Mouse (Mus musculus) embryonic facial prominence, embryonic 13.5 days (tissue): ENCODE data around the gene Wsb1. TPM values are rescaled to one million over a fixed set of nuclear protein-coding genes. Genes with fewer than 3 reads are reported as not detected.

Experiments used
- ATAC-seq: fragments of 200-750 bp; cut with Nextera tagmentation; 2 replicates; pipeline ENCODE4 v1.8.0; 2017; ENCODE audit warnings: low read depth; ENCODE audit not compliant: insufficient number of reproducible peaks, insufficient read depth, low FRiP score, low TSS enrichment
- H3K27ac ChIP-seq: fragments of 300-500 bp; sonication (generic); 2 replicates; pipeline ENCODE4 v1.5.1; 2015; ENCODE audit warnings: moderate library complexity, mild to moderate bottlenecking, inconsistent platforms
- H3K27me3 ChIP-seq: fragments of 300-500 bp; sonication (generic); 2 replicates; pipeline ENCODE4 v1.6.1; 2015; ENCODE audit warnings: mild to moderate bottlenecking, inconsistent platforms
- H3K36me3 ChIP-seq: fragments of 300-500 bp; sonication (generic); 2 replicates; pipeline ENCODE4 v1.6.1; 2015; ENCODE audit warnings: mild to moderate bottlenecking, inconsistent platforms
- H3K4me1 ChIP-seq: fragments of 300-500 bp; sonication (generic); 2 replicates; pipeline ENCODE4 v1.6.1; 2015; ENCODE audit warnings: inconsistent platforms
- H3K4me2 ChIP-seq: fragments of 300-500 bp; sonication (generic); 2 replicates; pipeline ENCODE4 v1.6.1; 2015; ENCODE audit warnings: moderate library complexity, mild to moderate bottlenecking, inconsistent platforms
- H3K4me3 ChIP-seq: fragments of 300-500 bp; sonication (generic); 2 replicates; pipeline ENCODE4 v1.5.1; 2015; ENCODE audit warnings: mild to moderate bottlenecking, inconsistent platforms
- H3K9ac ChIP-seq: fragments of 300-500 bp; sonication (generic); 2 replicates; pipeline ENCODE4 v1.6.1; 2015; ENCODE audit warnings: mild to moderate bottlenecking, inconsistent platforms
- H3K9me3 ChIP-seq: fragments of 300-500 bp; sonication (generic); 2 replicates; pipeline ENCODE4 v1.6.1; 2016; ENCODE audit warnings: inconsistent platforms
- WGBS: fragments of 180-500 bp; shearing (Covaris S2); methylation state at CpG from one replicate; pipeline ENCODE4 v1.1.7; 2015; ENCODE audit warnings: mixed read lengths; 5-methylcytosine and 5-hydroxymethylcytosine counted together
- polyA plus RNA-seq: library from polyadenylated mRNA; unstranded; fragments of >200 nt; fragmentation: Nextera tagmentation; extraction: Ambion mirVana; gene quantifications from 2 replicates; pipeline ENCODE4 v1.2.1, GENCODE M21; 2015

Wsb1 gene
- polyA plus RNA-seq, 1 experiment from 2014 or later: 339 TPM

DNA sequence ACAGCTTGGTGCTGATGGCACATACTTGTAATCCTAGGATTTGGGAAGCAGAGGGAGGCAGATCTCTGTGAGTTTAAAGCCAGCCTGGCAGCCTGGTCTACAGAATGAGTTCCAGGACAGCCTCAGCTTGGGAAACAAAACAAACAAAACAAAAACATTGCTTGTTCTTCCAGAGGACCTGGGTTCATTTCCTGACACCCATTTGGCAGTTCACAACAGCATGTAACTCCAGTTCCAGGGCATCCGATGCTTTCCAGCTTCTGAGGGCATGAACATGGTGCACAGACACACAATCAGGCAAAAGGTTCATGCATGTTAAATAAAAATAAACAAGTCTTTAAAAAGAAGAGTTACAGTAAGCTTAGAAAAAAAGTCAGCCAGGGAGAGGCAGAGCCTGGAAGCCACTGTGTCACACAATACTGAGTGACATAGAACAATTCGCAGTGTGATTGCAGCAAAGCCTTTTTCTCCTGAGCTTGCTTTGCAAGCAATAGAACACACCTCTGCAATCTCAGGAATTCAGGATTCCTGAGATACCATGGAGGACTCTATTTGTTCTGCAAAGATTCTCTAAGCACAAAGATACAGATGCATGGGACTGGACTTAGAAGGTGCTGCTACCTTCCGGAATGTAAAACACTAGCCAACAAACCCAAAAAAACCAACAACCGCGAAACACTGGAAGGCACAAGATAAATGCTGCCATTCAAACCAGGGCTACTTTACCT is 34.6 kb upstream of the Wsb1 start:
- H3K4me3 ChIP-seq: no peak overlapping the region
- H3K36me3 ChIP-seq: no peaks in the 10 kb centered on the region
- H3K27ac ChIP-seq: no peak overlapping the region; the same call in 1 of the 2 replicates
- 80% methylated on average over 5 of the region's 5 CpGs for WGBS
- H3K9me3 ChIP-seq: peaks cover 2% of the 10 kb centered on the region; the same call in 1 of the 2 replicates
- H3K4me2 ChIP-seq: no peak overlapping the region
- no peak for ATAC-seq
- H3K9ac ChIP-seq: no peak overlapping the region
- H3K27me3 ChIP-seq: no peaks in the 10 kb centered on the region
- peaks cover 3% of the 10 kb centered on the region; the same call in 1 of the 2 replicates for H3K4me1 ChIP-seq

DNA sequence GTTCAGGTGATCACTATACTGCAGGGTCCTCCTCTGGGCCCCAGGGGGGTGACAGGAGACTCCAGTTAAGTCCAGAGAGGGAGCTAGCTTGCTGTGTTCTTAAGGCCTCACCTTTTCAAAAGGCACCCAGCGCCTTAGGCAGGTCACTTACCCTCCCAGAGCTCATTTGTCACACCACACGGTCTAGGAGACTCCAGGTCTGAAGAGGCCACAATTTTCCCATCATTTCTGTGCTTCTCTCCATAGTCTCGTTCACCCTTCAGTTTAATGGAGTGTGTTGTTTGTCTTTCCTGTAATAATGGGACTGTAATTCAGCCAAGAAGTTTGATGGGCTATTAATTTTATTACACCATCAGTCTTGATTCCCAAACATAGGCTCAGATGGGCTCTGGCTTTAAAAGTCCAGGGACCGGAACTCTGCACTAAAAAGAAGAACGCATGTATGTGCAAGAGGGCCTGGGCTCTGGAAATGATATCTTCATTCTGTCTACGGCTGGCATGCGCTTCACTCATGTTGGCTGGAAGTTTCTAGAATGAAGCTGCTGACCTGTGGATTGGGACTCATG is 33.9 kb upstream of the Wsb1 start:
- H3K9ac ChIP-seq: no peak overlapping the region
- no peak overlapping the region for H3K4me2 ChIP-seq
- no peaks in the 10 kb centered on the region for H3K36me3 ChIP-seq
- H3K27ac ChIP-seq: no peak overlapping the region; the same call in 1 of the 2 replicates
- no peak for ATAC-seq
- 76% methylated on average over 7 of the region's 7 CpGs for WGBS
- H3K27me3 ChIP-seq: no peaks in the 10 kb centered on the region
- no peak overlapping the region for H3K4me3 ChIP-seq
- H3K9me3 ChIP-seq: peaks cover 6% of the 10 kb centered on the region; the same call in 1 of the 2 replicates
- H3K4me1 ChIP-seq: peaks cover 3% of the 10 kb centered on the region; the same call in 1 of the 2 replicates

DNA sequence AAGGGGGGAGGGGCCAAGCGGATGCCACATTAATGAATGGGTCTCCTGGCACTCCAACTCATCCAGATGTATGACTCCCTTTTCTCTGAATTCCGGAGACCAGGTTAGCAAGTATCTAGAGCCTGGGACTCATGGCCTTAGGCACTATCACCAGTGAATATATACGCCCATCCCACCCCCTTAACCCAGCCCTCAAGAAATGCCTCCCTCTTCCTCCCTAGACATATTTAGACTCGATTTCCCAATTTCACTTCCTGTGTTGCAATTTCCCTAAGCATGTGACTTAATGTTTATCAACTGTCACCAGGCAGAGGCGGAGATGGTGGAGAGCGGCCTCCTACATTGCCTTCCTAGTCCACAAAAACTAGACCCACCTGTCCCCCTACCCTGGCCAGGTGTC is 33.0 kb upstream of the Wsb1 start:
- peaks cover 6% of the 10 kb centered on the region; the same call in 1 of the 2 replicates for H3K9me3 ChIP-seq
- 68% methylated on average over 6 of the region's 6 CpGs for WGBS

DNA sequence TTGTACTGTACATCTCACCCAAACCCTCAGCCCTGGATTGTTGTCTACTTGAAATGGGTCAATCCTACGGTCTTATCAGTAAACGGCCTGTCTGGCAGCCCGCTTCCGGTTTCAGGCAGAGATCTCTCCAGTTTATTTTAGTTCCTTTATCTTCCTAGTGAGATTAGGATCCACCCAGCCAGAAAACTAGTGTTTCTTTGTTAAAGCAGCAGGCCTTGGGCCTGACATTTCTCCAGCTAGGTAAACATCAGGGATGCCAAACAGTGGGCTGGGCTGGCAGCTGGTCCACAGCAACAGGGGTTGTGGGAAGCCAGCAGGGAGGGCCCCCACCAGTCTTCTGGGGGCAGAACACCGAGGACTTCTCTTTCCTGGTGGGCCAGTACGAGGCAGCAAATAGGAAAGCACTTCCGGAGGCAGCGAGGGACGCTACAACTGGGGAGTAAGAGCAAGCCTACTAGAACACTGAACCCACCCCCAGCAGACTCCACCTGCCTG is 31.9 kb upstream of the Wsb1 start:
- no peak for ATAC-seq
- Histone ChIP-seq H3K36me3 (no peaks in the 10 kb centered on the region), H3K9me3 (peaks cover 6% of the 10 kb centered on the region; the same call in 1 of the 2 replicates), H3K9ac (0 out of 2 replicates have a peak overlapping the region, but pooled peaks have one; percentile 40), H3K4me3 (no peak overlapping the region), H3K4me2 (no peak overlapping the region), H3K27ac (no peak overlapping the region), H3K27me3 (no peaks in the 10 kb centered on the region), H3K4me1 (peaks cover 8% of the 10 kb centered on the region)
- WGBS: 80% methylated on average over 9 of the region's 9 CpGs

More for the DNA sequence above, 33.0 kb upstream of the Wsb1 start:
- Histone ChIP-seq H3K27me3 (no peaks in the 10 kb centered on the region), H3K36me3 (no peaks in the 10 kb centered on the region), H3K4me3 (no peak overlapping the region), H3K4me1 (peaks cover 3% of the 10 kb centered on the region; the same call in 1 of the 2 replicates), H3K27ac (no peak overlapping the region), H3K9ac (no peak overlapping the region), H3K4me2 (no peak overlapping the region)
- no peak for ATAC-seq

DNA sequence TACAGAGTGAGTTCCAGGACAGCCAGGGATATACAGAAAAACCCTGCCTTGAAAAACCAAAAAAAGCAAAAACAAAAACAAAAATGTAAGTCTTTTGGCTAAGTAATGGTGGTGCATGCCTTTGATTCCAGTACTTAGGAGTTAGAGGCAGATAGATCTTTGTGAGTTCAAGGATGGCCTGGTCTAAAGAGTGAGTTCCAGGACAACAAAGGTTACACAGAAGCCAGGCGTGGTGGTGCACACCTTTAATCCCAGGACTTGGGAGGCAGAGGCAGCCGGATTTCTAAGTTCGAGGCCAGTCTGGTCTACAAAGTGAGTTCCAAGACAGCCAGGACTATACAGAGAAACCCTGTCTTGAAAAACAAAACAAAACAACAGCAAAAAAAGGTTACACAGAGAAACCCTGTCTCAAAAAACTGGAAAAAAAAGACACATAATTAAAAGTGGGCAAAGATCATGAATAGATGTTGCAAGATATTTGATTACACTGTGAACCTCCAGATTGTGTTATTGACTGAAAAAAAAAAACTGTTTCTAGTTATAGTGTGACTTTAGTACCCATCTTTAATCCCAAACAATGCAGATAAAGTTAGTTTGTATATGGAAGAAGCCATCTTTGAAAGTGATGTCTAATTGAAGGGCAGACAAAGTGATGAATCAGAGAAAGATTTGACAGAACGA is 29.0 kb upstream of the Wsb1 start:
- H3K4me2 ChIP-seq: no peak overlapping the region
- no peaks in the 10 kb centered on the region for H3K27me3 ChIP-seq
- no peak overlapping the region for H3K4me3 ChIP-seq
- no peak overlapping the region for H3K27ac ChIP-seq
- H3K36me3 ChIP-seq: no peaks in the 10 kb centered on the region
- WGBS: 92% methylated on average over 4 of the region's 4 CpGs
- H3K9me3 ChIP-seq: peaks cover 6% of the 10 kb centered on the region; the same call in 1 of the 2 replicates
- no peak for ATAC-seq
- no peak overlapping the region for H3K9ac ChIP-seq
- H3K4me1 ChIP-seq: peaks cover 17% of the 10 kb centered on the region

DNA sequence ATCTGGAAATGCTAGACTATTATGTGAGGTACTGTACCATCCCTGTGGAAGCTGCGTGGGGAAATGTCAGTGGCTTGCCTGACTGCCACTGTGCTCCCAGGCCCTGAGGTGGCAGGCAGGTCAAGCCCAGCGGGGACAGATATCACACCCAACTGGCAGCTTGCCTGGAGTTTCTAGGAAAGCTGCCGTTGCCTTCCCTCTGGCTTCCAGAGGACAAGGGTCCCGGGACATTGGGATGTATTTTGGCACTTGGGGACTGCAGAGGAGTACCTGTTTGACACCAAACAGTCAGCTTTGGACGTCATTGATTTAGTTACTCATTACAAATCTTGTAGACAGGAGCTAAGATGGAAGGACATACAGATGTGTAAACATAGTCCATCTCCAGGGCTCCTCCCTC is 26.9 kb upstream of the Wsb1 start:
- Histone ChIP-seq H3K27me3 (no peaks in the 10 kb centered on the region), H3K9ac (no peak overlapping the region), H3K9me3 (peaks cover 6% of the 10 kb centered on the region; the same call in 1 of the 2 replicates), H3K36me3 (no peaks in the 10 kb centered on the region), H3K4me3 (no peak overlapping the region), H3K27ac (no peak overlapping the region), H3K4me2 (no peak overlapping the region), H3K4me1 (peaks cover 17% of the 10 kb centered on the region)
- no peak for ATAC-seq
- WGBS: 54% methylated on average over 5 of the region's 5 CpGs

DNA sequence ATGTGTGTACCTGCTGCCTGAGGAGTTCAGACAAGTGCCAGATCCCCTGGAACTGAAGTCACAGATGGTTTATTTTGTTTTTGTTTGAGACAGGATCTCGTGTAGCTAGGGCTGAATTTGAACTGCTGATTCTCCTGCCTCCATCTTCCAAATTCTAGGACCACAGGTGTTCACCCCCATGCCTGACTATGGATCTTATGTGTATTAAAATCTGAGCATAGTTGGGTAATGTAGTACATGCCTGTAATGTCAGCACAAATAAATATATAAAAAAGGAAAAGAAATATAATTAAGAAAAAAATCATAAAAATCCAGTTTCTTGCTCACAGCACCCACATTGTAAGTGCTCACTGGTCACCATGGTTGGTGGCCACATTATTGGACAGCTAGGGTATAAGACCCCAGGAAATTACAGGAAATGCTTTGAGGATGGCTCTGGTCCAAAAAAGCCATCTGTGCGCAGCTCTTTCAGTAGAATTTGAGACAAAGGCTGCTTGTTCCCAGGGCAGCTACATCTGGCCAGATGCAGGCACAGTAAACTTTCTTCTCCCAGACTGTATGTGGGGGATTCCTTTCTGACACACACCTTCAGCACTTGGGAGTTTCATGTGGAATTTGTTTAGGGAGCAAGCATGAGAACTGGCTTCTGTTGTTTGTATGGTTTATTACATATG is 25.4 kb upstream of the Wsb1 start:
- H3K4me3 ChIP-seq: no peak overlapping the region
- no peak for ATAC-seq
- 0 out of 2 replicates have a peak overlapping the region, but pooled peaks have one; percentile 32 for H3K9ac ChIP-seq
- 15% methylated on average over 2 of the region's 2 CpGs for WGBS
- H3K36me3 ChIP-seq: no peaks in the 10 kb centered on the region
- peaks cover 17% of the 10 kb centered on the region for H3K4me1 ChIP-seq
- no peaks in the 10 kb centered on the region for H3K27me3 ChIP-seq
- peak overlapping the region; percentile 83 for H3K27ac ChIP-seq
- peaks cover 6% of the 10 kb centered on the region; the same call in 1 of the 2 replicates for H3K9me3 ChIP-seq
- no peak overlapping the region for H3K4me2 ChIP-seq

DNA sequence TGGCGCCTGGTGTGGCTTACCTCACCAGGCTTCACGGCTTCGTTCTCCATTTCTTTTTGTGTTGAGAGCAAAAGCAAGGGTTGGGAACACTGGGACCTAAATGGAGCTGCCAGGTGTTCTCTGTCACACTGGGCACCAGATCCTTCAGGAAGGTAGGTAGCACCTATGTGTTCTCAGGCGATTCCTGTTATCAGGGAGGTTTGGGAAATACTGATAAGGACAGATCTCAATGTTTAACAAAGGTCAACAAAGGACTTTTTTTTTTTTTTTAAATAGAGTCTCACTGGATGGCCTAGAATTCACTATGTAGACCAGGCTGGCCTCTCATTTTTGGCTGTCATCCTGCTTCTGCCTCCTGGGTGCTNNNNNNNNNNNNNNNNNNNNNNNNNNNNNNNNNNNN is 19.3 kb upstream of the Wsb1 start:
- no peak for ATAC-seq
- Histone ChIP-seq H3K27me3 (no peaks in the 10 kb centered on the region), H3K9me3 (no peaks in the 10 kb centered on the region), H3K4me1 (no peaks in the 10 kb centered on the region), H3K4me3 (no peak overlapping the region), H3K9ac (no peak overlapping the region), H3K27ac (no peak overlapping the region), H3K4me2 (no peak overlapping the region), H3K36me3 (no peaks in the 10 kb centered on the region)
- 79% methylated on average over 4 of the region's 4 CpGs for WGBS

DNA sequence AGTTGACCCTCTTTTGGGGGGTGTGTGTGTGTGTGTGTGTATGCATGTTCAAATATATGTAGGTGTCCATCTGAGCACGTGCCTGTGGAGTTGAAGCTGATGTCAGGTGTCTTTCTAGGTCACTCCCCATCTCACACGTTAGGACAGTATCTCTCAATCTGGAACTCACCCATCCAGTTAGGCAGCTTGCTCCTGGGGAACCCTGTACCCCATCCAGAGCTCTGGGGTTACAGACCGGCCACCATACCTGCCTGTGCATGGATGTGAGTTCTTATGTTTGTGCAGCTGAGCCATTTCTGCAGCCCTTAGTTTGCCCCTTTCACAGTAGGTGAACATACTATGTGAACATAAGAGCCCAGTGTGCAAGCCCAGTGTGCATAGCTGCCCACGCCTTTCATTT is 18.6 kb upstream of the Wsb1 start:
- Histone ChIP-seq H3K27ac (no peak overlapping the region), H3K9ac (no peak overlapping the region), H3K36me3 (no peaks in the 10 kb centered on the region), H3K4me3 (no peak overlapping the region), H3K4me2 (no peak overlapping the region), H3K9me3 (no peaks in the 10 kb centered on the region), H3K4me1 (no peaks in the 10 kb centered on the region), H3K27me3 (no peaks in the 10 kb centered on the region)
- WGBS: 68% methylated on average over 4 of the region's 4 CpGs
- no peak for ATAC-seq

DNA sequence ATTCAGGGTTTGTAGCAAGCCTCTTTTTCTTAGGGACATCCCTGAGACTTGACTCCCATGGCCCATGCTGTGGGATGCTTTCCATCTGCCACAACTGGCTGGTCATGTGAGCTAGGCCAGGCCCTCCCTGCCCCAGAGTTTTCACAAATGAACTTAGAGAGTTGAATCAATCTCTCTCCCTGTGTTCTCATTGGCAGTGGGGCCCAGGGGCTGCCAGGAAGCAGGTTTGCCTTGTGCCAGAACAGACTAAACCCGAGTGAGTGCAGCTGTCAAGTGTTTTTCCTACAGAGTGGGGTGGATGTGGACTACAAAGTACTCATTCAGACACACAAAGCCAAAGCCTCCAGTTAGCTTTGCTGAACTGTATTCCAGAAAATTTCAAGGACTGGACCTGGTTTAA is 12.7 kb upstream of the Wsb1 start:
- WGBS: 11% methylated on average over 1 of the region's 1 CpGs
- no peak overlapping the region for H3K4me3 ChIP-seq
- H3K9ac ChIP-seq: no peak overlapping the region
- H3K27ac ChIP-seq: peak overlapping the region; percentile 71
- no peaks in the 10 kb centered on the region for H3K9me3 ChIP-seq
- ATAC-seq: no peak
- H3K4me2 ChIP-seq: no peak overlapping the region
- no peaks in the 10 kb centered on the region for H3K36me3 ChIP-seq
- peaks cover 8% of the 10 kb centered on the region; the same call in 1 of the 2 replicates for H3K4me1 ChIP-seq
- no peaks in the 10 kb centered on the region for H3K27me3 ChIP-seq

DNA sequence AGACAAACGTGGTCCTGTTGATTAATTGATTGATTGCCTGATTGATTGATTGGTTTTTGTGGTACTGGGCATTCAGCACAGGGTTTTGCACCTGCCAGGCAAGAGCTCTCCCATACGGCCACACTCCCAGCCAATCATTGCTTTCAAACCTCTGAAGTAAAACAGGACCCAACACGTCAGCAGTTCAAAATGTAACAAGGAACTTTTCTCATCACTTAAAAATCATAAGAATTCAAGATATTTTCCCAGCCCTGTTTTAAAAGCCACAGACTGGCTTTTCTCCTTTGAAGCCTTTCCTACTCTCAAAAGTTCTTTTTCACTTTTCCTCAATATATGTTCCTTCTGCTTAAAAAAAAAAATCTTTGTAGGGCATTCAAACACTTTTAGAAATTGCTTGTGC is 9.9 kb upstream of the Wsb1 start:
- no peak for ATAC-seq
- H3K9ac ChIP-seq: no peak overlapping the region
- WGBS: 40% methylated on average over 3 of the region's 3 CpGs
- H3K4me2 ChIP-seq: no peak overlapping the region
- no peaks in the 10 kb centered on the region for H3K9me3 ChIP-seq
- peaks cover 8% of the 10 kb centered on the region; the same call in 1 of the 2 replicates for H3K4me1 ChIP-seq
- no peaks in the 10 kb centered on the region for H3K27me3 ChIP-seq
- no peak overlapping the region for H3K4me3 ChIP-seq
- no peaks in the 10 kb centered on the region for H3K36me3 ChIP-seq
- no peak overlapping the region for H3K27ac ChIP-seq
